Mouse (Mus musculus) testis, adult 2 months (tissue): ENCODE measurements at regions not wholly inside any gene's neighbourhood (a gene's known extent, or its start where the extent isn't known, plus 50 kb on each side); places are given as distances from the start of the nearest gene placed in this dataset.

Experiments used
- H3K27ac ChIP-seq: fragments of 200-500 bp; 2 replicates; pipeline ENCODE4 v1.5.1; 2012; ENCODE audit warnings: low read depth, low read length; ENCODE audit not compliant: control insufficient read depth, insufficient read depth
- H3K27me3 ChIP-seq: fragments of 200-500 bp; 2 replicates; pipeline ENCODE4 v1.6.1; 2012; ENCODE audit warnings: mild to moderate bottlenecking, low read length, moderate library complexity; ENCODE audit not compliant: control insufficient read depth, insufficient read depth
- H3K36me3 ChIP-seq: fragments of 200-500 bp; 2 replicates; pipeline ENCODE4 v1.6.1; 2012; ENCODE audit warnings: mild to moderate bottlenecking, low read length; ENCODE audit not compliant: control insufficient read depth, insufficient read depth
- H3K4me1 ChIP-seq: fragments of 200-500 bp; 2 replicates; pipeline ENCODE4 v1.6.1; 2012; ENCODE audit warnings: low read length; ENCODE audit not compliant: control insufficient read depth, insufficient read depth
- H3K4me3 ChIP-seq: fragments of 200-500 bp; 2 replicates; pipeline ENCODE4 v1.5.1; 2012; ENCODE audit warnings: low read depth, mild to moderate bottlenecking, low read length, moderate library complexity, mixed read lengths; ENCODE audit not compliant: control insufficient read depth
- CTCF ChIP-seq: fragments of 200-500 bp; IDR thresholded peaks from 2 replicates; pipeline ENCODE4 v1.5.1; 2012; ENCODE audit warnings: low read depth, mild to moderate bottlenecking, inconsistent platforms, low read length, moderate library complexity; ENCODE audit not compliant: control insufficient read depth, insufficient read depth, insufficient replicate concordance
- POLR2A ChIP-seq: fragments of 200-500 bp; IDR thresholded peaks from 2 replicates; pipeline ENCODE4 v1.6.1; 2012; ENCODE audit warnings: low read depth, mild to moderate bottlenecking, inconsistent platforms, low read length, moderate library complexity; ENCODE audit not compliant: control insufficient read depth

DNA sequence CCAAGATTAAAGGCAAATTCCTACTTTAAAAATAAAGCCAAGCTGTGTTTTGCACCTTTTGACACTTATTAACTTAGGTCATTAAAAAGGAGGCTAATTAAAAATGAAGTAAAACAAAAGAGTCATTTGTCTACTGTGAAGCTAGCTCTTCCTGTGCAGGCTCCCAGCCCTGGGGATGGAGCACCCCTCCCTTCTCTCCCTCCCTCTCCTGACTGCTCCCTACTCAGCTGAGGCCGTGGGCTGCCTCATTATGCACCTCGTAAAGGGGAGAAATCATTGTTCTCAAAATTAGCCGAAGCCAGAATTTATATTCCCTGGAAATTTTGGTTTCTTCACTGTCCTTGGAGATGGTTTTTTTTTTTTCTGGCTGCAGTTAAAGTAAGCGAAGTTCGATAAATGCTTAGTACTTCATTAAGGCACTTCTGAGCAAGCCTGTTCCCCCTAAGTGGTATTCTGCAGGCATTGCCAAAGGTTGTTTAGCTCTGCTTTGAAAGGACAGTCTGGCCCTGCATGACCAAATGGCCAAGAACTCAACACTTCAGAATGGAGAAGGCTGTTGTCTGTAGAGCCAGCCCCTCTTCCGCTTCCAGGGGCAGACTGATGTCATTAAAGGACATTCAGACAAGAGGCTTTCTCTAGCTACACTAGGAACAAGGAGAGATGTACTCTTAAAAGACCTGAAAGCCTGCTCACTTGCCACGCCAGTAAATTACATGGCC, 365.5 kb upstream of the Mki67 start:
- no peaks in the 10 kb centered on the region for H3K4me1 ChIP-seq
- H3K4me3 ChIP-seq = no peak overlapping the region
- H3K27ac ChIP-seq = no peak overlapping the region
- H3K36me3 ChIP-seq = no peaks in the 10 kb centered on the region
- H3K27me3 ChIP-seq = no peaks in the 10 kb centered on the region
- TF ChIP-seq CTCF (no peak), POLR2A (no peak)

DNA sequence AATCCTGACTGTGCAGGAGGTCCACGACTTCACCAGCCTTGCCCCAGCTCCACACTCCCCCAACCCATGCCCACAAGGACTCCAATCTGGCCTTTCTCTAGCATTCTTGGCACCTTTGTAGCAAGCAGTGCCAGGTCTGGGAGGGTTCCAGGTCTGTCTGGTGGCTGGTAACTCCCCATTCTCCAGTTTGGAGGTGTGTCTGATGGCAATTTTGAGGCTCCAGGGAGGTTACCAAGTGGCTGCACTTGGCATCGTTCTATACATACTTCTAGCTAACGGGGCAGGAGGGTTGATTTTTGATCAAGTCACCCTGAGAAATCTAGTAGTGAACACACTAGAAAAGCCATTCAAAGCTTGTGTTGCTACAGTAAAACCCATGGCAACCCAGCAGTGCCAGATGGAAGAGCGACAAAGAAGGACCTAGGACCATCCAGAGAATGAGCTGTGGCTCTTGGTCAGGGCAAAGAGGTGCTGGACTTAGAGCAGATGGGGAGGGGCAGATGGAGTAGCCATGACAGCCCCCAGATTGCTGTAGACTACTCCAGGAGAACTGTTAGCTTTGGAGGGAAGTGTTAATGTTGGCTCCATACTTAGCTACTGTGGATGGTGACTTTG, 366.2 kb upstream of the Mki67 start:
- no peak overlapping the region for H3K27ac ChIP-seq
- no peak for TF ChIP-seq CTCF
- TF ChIP-seq POLR2A = no peak

DNA sequence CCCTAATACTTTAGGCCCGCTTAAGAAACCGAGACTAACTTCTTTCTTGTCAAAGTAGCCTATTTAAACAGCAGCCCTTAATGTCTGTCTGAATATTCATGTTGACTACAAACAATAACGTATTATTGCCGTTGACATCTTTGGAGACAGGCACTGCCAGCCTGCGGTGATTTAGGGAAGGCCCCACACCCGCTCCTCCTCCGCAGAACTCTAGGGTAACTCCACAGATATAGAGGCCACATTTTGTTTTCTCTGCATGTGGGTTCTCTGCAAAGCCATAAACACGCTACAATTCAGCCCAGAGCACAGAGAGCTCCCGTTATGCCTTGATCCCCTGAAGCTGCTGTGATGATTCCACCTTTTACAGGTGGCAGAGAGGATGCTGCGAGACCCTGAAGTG, 366.8 kb upstream of the Mki67 start:
- TF ChIP-seq CTCF (no peak), POLR2A (no peak)
- Histone ChIP-seq H3K27me3 (no peaks in the 10 kb centered on the region), H3K27ac (no peak overlapping the region), H3K4me3 (no peak overlapping the region), H3K4me1 (no peaks in the 10 kb centered on the region), H3K36me3 (no peaks in the 10 kb centered on the region)

More for the DNA sequence above, 366.2 kb upstream of the Mki67 start:
- H3K4me1 ChIP-seq = no peaks in the 10 kb centered on the region
- H3K36me3 ChIP-seq = no peaks in the 10 kb centered on the region
- no peaks in the 10 kb centered on the region for H3K27me3 ChIP-seq
- no peak overlapping the region for H3K4me3 ChIP-seq

DNA sequence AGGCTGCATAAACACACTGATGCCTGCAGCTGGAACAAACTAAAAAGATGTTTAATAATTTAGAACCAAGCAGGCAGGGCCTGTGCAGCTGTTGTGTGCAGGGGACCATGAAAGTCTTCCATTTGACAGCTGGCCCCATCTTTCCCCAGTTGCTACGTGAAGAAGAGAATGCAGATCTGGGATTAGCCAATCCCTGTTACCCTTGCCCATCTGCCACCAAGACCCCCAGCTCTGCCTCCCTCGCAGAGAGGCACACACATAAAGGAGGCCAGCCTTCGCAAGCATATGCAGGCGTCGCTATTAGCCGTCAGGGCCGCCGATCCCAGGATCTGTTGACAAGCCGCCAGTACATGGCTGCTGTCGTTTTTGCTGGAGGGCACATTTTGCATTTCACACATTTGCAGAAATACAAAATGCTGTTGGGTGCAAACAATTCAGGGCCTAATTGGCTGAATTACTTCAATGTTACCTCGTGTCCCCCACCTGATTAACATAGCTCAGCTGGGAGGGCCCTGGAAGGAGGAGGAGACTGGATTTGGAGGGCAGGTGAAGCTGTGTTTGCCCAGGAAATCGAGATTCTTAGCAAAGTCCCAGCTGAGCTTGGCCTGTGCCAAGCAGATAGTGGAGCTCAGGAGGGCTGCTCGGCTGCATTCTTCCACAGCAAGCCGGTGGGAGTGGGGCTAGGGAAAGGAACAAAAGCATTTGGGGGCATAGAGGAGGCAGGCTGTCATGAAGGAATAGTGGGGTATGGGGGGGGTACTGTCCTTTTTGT, 367.6 kb upstream of the Mki67 start:
- no peaks in the 10 kb centered on the region for H3K27me3 ChIP-seq
- no peak overlapping the region for H3K4me3 ChIP-seq
- H3K36me3 ChIP-seq = no peaks in the 10 kb centered on the region
- TF ChIP-seq POLR2A (no peak), CTCF (no peak)
- H3K4me1 ChIP-seq = no peaks in the 10 kb centered on the region
- no peak overlapping the region for H3K27ac ChIP-seq

DNA sequence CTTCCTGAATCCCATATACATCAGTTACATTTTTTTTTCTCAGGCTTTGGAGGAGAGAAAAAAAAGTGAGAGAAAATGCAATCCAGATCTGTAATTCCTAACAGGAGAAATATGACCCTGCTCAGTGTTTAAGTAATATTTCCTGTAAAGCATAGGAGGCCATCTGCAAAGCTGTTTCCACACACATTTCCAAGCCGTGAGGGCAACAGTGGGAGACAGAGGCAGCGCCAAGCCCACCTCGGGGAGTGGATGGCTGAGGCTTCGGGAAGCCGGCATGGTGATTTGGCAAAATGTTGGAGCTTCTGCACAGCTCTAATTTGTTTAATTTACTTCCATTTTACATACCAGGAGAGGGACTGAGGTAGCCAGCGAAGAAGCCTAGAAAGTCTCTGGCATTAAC, 372.6 kb upstream of the Mki67 start:
- H3K27ac ChIP-seq = no peak overlapping the region
- TF ChIP-seq CTCF (no peak), POLR2A (no peak)
- no peak overlapping the region for H3K4me3 ChIP-seq
- no peaks in the 10 kb centered on the region for H3K36me3 ChIP-seq
- no peaks in the 10 kb centered on the region for H3K4me1 ChIP-seq
- no peaks in the 10 kb centered on the region for H3K27me3 ChIP-seq

DNA sequence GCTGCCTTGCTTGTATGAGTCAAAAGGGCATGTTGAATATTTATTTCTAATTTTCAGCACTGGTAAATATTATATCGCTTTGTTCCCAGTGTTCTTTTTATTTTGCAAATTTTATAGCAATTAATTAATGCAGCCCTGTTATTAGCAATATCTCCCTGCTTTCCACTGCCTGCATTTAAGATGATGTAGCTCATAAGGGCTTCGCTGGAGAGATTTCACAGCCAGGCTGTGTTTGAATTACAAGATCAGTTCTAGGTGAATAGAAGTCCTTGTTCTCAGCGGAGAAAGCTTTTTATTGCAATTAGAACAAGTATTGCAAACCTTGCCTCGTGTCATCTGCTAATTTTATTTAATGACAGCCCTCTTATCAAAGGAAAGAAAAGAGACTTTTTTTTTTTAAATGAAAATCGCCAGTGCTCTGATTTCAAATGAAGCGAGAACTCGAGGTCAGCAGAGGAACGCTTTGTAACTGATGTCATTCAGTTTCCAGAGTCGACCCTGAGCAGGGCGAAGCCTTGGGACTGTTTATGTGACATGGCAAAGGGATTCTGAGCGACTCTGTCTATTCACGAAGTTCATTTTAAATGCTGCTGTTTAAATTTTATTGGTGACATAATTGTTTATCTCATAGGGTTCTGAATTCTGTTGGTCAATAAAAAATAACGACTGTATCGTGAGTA, 378.7 kb upstream of the Mki67 start:
- no peaks in the 10 kb centered on the region for H3K36me3 ChIP-seq
- no peaks in the 10 kb centered on the region for H3K27me3 ChIP-seq
- no peak overlapping the region for H3K4me3 ChIP-seq
- H3K4me1 ChIP-seq = no peaks in the 10 kb centered on the region
- no peak for TF ChIP-seq POLR2A
- no peak for TF ChIP-seq CTCF
- no peak overlapping the region for H3K27ac ChIP-seq

DNA sequence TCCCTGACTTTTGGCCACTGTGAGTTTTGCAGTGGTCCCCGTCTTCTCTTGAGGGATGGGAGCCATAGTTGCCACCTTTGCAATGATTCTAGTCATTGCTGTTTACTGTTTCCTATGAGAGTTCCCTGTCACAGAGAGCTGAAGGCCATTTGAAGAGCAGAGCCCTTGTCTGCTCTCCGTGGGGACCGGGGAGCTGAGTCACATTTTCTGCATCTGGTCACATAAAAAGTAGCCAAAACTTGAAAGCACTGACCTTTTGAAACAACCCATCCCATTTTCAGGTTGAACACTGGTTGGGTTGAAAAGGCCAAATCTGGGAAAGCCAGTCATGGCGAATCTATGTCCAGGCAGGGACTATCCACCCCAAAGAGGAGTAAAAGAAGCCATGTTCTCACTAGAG, 387.9 kb upstream of the Mki67 start:
- Histone ChIP-seq H3K4me3 (no peak overlapping the region), H3K4me1 (no peaks in the 10 kb centered on the region), H3K27me3 (no peaks in the 10 kb centered on the region), H3K36me3 (no peaks in the 10 kb centered on the region), H3K27ac (no peak overlapping the region)
- TF ChIP-seq POLR2A (no peak), CTCF (no peak)
